Mouse (Mus musculus) liver, embryonic 14.5 days (tissue): ENCODE results near the gene Rad51b.

Source experiments
- CTCF ChIP-seq: IDR thresholded peaks from 2 replicates; pipeline ENCODE4 v1.5.1; 2016; ENCODE audit warnings: antibody characterized with exemption, low read depth, control low read depth
- EP300 ChIP-seq: IDR thresholded peaks from 2 replicates; pipeline ENCODE4 v1.6.1; 2016; ENCODE audit warnings: antibody characterized with exemption, low read depth

DNA sequence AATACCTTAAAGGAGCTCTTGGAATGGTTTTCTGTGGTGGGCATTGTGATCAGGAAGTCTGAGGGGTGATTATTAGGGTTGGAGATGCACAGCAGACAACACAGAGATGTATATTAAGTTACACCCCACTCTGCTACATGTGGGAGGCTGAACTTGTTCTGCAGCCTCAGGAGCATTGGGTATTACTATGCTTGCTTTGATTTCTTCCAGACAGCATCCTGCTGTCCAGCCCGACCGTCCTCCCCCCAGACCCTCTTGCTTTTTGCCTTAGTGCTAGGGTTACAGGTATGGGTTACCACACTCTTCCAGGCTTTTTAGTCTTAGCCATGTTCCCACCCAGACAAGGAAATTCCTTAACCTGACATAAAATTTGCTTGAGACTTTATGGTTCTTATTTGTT, 30.8 kb downstream of the Rad51b start:
- TF ChIP-seq CTCF (no peak), EP300 (no peak)
